Mouse (Mus musculus) cerebellum, adult 9-10 months (tissue): ENCODE results near the gene Itch.

Experiments used
- DNase-seq: peaks from one replicate; pipeline ENCODE4 v3.0.0; 2022

The Itch gene

GRCm38 (mm10) chr2:155207419-155207818 lies 74.1 kb downstream of the Itch start:
- DNase-seq, result peak; percentile 34

GRCm38 (mm10) chr2:155223145-155223544 lies 89.8 kb downstream of the Itch start:
- DNase-seq, result no peak

GRCm38 (mm10) chr2:155224721-155225120 lies 91.4 kb downstream of the Itch start:
- DNase-seq, result no peak

GRCm38 (mm10) chr2:155235746-155236361 lies 102.5 kb downstream of the Itch start:
- DNase-seq, result no peak

- peak; percentile 99 for DNase-seq
These were observed 103.2 kb downstream of the Itch start, which contains the start of gene Dynlrb1 for GRCm38 (mm10) chr2:155236362-155236992. TSS of gene Dynlrb1 (plus strand) at chr2:155236533.

GRCm38 (mm10) chr2:155237276-155237675 lies 104.0 kb downstream of the Itch start:
- DNase-seq, result no peak

- no peak for DNase-seq
These were observed 107.6 kb downstream of the Itch start for GRCm38 (mm10) chr2:155240915-155241314.

- no peak for DNase-seq
These were observed 109.1 kb downstream of the Itch start for GRCm38 (mm10) chr2:155242296-155242855.

- DNase-seq, result no peak
These were observed 112.9 kb downstream of the Itch start for GRCm38 (mm10) chr2:155246231-155246630.

- DNase-seq, result no peak
These were observed 114.9 kb downstream of the Itch start for GRCm38 (mm10) chr2:155248206-155248605.

GRCm38 (mm10) chr2:155248718-155249117 lies 115.4 kb downstream of the Itch start:
- no peak for DNase-seq

- no peak for DNase-seq
These were observed 116.3 kb downstream of the Itch start for GRCm38 (mm10) chr2:155249588-155249987.

GRCm38 (mm10) chr2:155265526-155265925 lies 132.2 kb downstream of the Itch start:
- DNase-seq, result no peak

- no peak for DNase-seq
These were observed 133.6 kb downstream of the Itch start for GRCm38 (mm10) chr2:155266896-155267295.

- no peak for DNase-seq
These were observed 138.6 kb downstream of the Itch start for GRCm38 (mm10) chr2:155271957-155272356.

GRCm38 (mm10) chr2:155272396-155273170 lies 139.3 kb downstream of the Itch start:
- DNase-seq, result no peak

- no peak for DNase-seq
These were observed 140.3 kb downstream of the Itch start for GRCm38 (mm10) chr2:155273603-155274002.

- peak; percentile 99 for DNase-seq
These were observed 142.9 kb downstream of the Itch start, which contains the start of gene Map1lc3a for GRCm38 (mm10) chr2:155276195-155276594. TSS of gene Map1lc3a (plus strand) at chr2:155276297.
